Mouse (Mus musculus) heart, adult 2 months (tissue): ENCODE results near the gene Prrt2.

Experiments used
- CTCF ChIP-seq: fragments of 200-600 bp; IDR thresholded peaks from 2 replicates; pipeline ENCODE4 v1.8.1; 2022; ENCODE audit warnings: antibody characterized with exemption, mild to moderate bottlenecking, moderate library complexity
- EP300 ChIP-seq: fragments of 200-500 bp; IDR thresholded peaks from 2 replicates; pipeline ENCODE4 v1.6.1; 2011; ENCODE audit warnings: low read depth, low read length, control low read depth; ENCODE audit not compliant: insufficient read depth
- POLR2A ChIP-seq: fragments of 200-500 bp; IDR thresholded peaks from 2 replicates; pipeline ENCODE4 v1.6.1; 2011; ENCODE audit warnings: mild to moderate bottlenecking, low read depth, low read length, control low read depth; ENCODE audit not compliant: insufficient read depth

DNA sequence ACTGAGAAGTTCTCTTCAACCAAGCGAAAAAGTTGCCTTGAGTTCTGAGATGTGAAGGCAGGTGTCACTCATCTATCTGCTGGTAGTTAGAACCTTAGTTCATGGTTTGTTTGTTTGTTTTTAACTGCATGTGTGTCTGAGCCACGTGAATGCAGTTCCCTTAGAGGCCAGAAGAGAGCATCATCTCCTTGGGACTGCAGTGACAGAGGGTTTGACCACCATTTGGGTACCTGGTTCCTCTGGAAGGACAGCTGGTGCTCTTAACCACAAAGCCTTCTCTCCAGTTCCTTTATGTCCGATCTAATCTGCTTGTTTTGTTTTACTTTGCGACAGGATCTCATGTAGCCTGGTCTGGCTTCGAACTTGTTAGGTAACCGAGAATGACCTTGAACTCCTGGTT lies 44.5 kb upstream of the Prrt2 start:
- TF ChIP-seq POLR2A (no peak), CTCF (no peak), EP300 (no peak)
